Mouse (Mus musculus): Measurements from ENCODE around the gene Nucb2. TPM values are rescaled to one million over a fixed set of nuclear protein-coding genes. Genes with fewer than 3 reads are reported as not detected.

Gene Nucb2
- polyA plus RNA-seq, 1 experiment from 2014 or later, result 32.7 TPM

GRCm38 (mm10) chr7:116484213-116484612, 20.0 kb upstream of the Nucb2 start:
- H3K27me3 ChIP-seq (ENCODE audit: control insufficient read depth, insufficient read depth, low read length), result no peaks in the 10 kb centered on the region
- H3K9me3 ChIP-seq (ENCODE audit: control insufficient read depth, low read length), result no peaks in the 10 kb centered on the region
- H3K9ac ChIP-seq (replicated peaks; ENCODE audit: low read depth, low read length), result no peak overlapping the region
- H3K36me3 ChIP-seq (ENCODE audit: control insufficient read depth, insufficient read depth, low read length), result no peaks in the 10 kb centered on the region
- H3K27ac ChIP-seq (ENCODE audit: low read depth, low read length), result no peak overlapping the region
- ATAC-seq (ENCODE audit: low read depth), result no peak
- no peak overlapping the region for H3K4me3 ChIP-seq (ENCODE audit: low read depth, low read length)
- H3K4me2 ChIP-seq (ENCODE audit: low read depth, low read length), result no peak overlapping the region
- H3K4me1 ChIP-seq (ENCODE audit: control insufficient read depth, insufficient read depth, low read length), result no peaks in the 10 kb centered on the region
- WGBS, result 86% methylated on average over 5 of the region's 5 CpGs

- H3K4me3 ChIP-seq (ENCODE audit: low read depth, low read length), result no peak overlapping the region
- no peak overlapping the region for H3K9ac ChIP-seq (replicated peaks; ENCODE audit: low read depth, low read length)
- H3K27me3 ChIP-seq (ENCODE audit: control insufficient read depth, insufficient read depth, low read length), result no peaks in the 10 kb centered on the region
- WGBS, result 86% methylated on average over 1 of the region's 1 CpGs
- no peaks in the 10 kb centered on the region for H3K36me3 ChIP-seq (ENCODE audit: control insufficient read depth, insufficient read depth, low read length)
- ATAC-seq (ENCODE audit: low read depth), result no peak
- H3K4me2 ChIP-seq (ENCODE audit: low read depth, low read length), result no peak overlapping the region
- no peaks in the 10 kb centered on the region for H3K4me1 ChIP-seq (ENCODE audit: control insufficient read depth, insufficient read depth, low read length)
- no peaks in the 10 kb centered on the region for H3K9me3 ChIP-seq (ENCODE audit: control insufficient read depth, low read length)
- no peak overlapping the region for H3K27ac ChIP-seq (ENCODE audit: low read depth, low read length)
Measured at GRCm38 (mm10) chr7:116485062-116485601, 19.0 kb upstream of the Nucb2 start.

- ATAC-seq (ENCODE audit: low read depth), result no peak
- Histone ChIP-seq H3K4me3 (ENCODE audit: low read depth, low read length) (no peak overlapping the region), H3K27ac (ENCODE audit: low read depth, low read length) (no peak overlapping the region), H3K27me3 (ENCODE audit: control insufficient read depth, insufficient read depth, low read length) (no peaks in the 10 kb centered on the region), H3K9me3 (ENCODE audit: control insufficient read depth, low read length) (no peaks in the 10 kb centered on the region), H3K9ac (replicated peaks; ENCODE audit: low read depth, low read length) (no peak overlapping the region), H3K4me2 (ENCODE audit: low read depth, low read length) (no peak overlapping the region), H3K4me1 (ENCODE audit: control insufficient read depth, insufficient read depth, low read length) (no peaks in the 10 kb centered on the region), H3K36me3 (ENCODE audit: control insufficient read depth, insufficient read depth, low read length) (no peaks in the 10 kb centered on the region)
- WGBS, result 79% methylated on average over 4 of the region's 4 CpGs
Measured at GRCm38 (mm10) chr7:116491113-116491512, 13.1 kb upstream of the Nucb2 start.

GRCm38 (mm10) chr7:116493267-116494003, 10.7 kb upstream of the Nucb2 start:
- Histone ChIP-seq H3K36me3 (ENCODE audit: control insufficient read depth, insufficient read depth, low read length) (no peaks in the 10 kb centered on the region), H3K9me3 (ENCODE audit: control insufficient read depth, low read length) (no peaks in the 10 kb centered on the region), H3K4me2 (ENCODE audit: low read depth, low read length) (no peak overlapping the region), H3K27ac (ENCODE audit: low read depth, low read length) (no peak overlapping the region), H3K4me1 (ENCODE audit: control insufficient read depth, insufficient read depth, low read length) (no peaks in the 10 kb centered on the region), H3K27me3 (ENCODE audit: control insufficient read depth, insufficient read depth, low read length) (no peaks in the 10 kb centered on the region), H3K4me3 (ENCODE audit: low read depth, low read length) (no peak overlapping the region), H3K9ac (replicated peaks; ENCODE audit: low read depth, low read length) (no peak overlapping the region)
- WGBS, result 92% methylated on average over 7 of the region's 7 CpGs
- no peak for ATAC-seq (ENCODE audit: low read depth)

- H3K27ac ChIP-seq (ENCODE audit: low read depth, low read length), result no peak overlapping the region
- no peaks in the 10 kb centered on the region for H3K36me3 ChIP-seq (ENCODE audit: control insufficient read depth, insufficient read depth, low read length)
- H3K9me3 ChIP-seq (ENCODE audit: control insufficient read depth, low read length), result no peaks in the 10 kb centered on the region
- no peak overlapping the region for H3K4me2 ChIP-seq (ENCODE audit: low read depth, low read length)
- ATAC-seq (ENCODE audit: low read depth), result no peak
- H3K4me3 ChIP-seq (ENCODE audit: low read depth, low read length), result no peak overlapping the region
- H3K9ac ChIP-seq (replicated peaks; ENCODE audit: low read depth, low read length), result no peak overlapping the region
- H3K4me1 ChIP-seq (ENCODE audit: control insufficient read depth, insufficient read depth, low read length), result no peaks in the 10 kb centered on the region
- 85% methylated on average over 5 of the region's 5 CpGs for WGBS
- H3K27me3 ChIP-seq (ENCODE audit: control insufficient read depth, insufficient read depth, low read length), result no peaks in the 10 kb centered on the region
Measured at GRCm38 (mm10) chr7:116494618-116495017, 9.6 kb upstream of the Nucb2 start.

GRCm38 (mm10) chr7:116496760-116497159, 7.4 kb upstream of the Nucb2 start:
- Histone ChIP-seq H3K9ac (replicated peaks; ENCODE audit: low read depth, low read length) (no peak overlapping the region), H3K27ac (ENCODE audit: low read depth, low read length) (no peak overlapping the region), H3K4me2 (ENCODE audit: low read depth, low read length) (no peak overlapping the region), H3K27me3 (ENCODE audit: control insufficient read depth, insufficient read depth, low read length) (no peaks in the 10 kb centered on the region), H3K4me3 (ENCODE audit: low read depth, low read length) (no peak overlapping the region), H3K9me3 (ENCODE audit: control insufficient read depth, low read length) (no peaks in the 10 kb centered on the region), H3K36me3 (ENCODE audit: control insufficient read depth, insufficient read depth, low read length) (no peaks in the 10 kb centered on the region), H3K4me1 (ENCODE audit: control insufficient read depth, insufficient read depth, low read length) (no peaks in the 10 kb centered on the region)
- ATAC-seq (ENCODE audit: low read depth), result no peak
- 87% methylated on average over 4 of the region's 4 CpGs for WGBS

- H3K9me3 ChIP-seq (ENCODE audit: control insufficient read depth, low read length), result no peaks in the 10 kb centered on the region
- H3K27ac ChIP-seq (ENCODE audit: low read depth, low read length), result peak overlapping the region; percentile 85
- 2% methylated on average over 6 of the region's 6 CpGs for WGBS
- ATAC-seq (ENCODE audit: low read depth), result no peak
- H3K4me1 ChIP-seq (ENCODE audit: control insufficient read depth, insufficient read depth, low read length), result peaks cover 3% of the 10 kb centered on the region; the same call in 1 of the 2 replicates
- H3K9ac ChIP-seq (replicated peaks; ENCODE audit: low read depth, low read length), result peak overlapping the region; percentile 90
- no peaks in the 10 kb centered on the region for H3K27me3 ChIP-seq (ENCODE audit: control insufficient read depth, insufficient read depth, low read length)
- H3K4me2 ChIP-seq (ENCODE audit: low read depth, low read length), result peak overlapping the region; percentile 52
- H3K36me3 ChIP-seq (ENCODE audit: control insufficient read depth, insufficient read depth, low read length), result no peaks in the 10 kb centered on the region
- H3K4me3 ChIP-seq (ENCODE audit: low read depth, low read length), result peak overlapping the region; percentile 59
Measured at GRCm38 (mm10) chr7:116504818-116505170, 625 bp downstream of the Nucb2 start.

- H3K4me2 ChIP-seq (ENCODE audit: low read depth, low read length), result no peak overlapping the region
- H3K9ac ChIP-seq (replicated peaks; ENCODE audit: low read depth, low read length), result no peak overlapping the region
- no peaks in the 10 kb centered on the region for H3K9me3 ChIP-seq (ENCODE audit: control insufficient read depth, low read length)
- H3K27ac ChIP-seq (ENCODE audit: low read depth, low read length), result no peak overlapping the region
- WGBS, result 82% methylated on average over 5 of the region's 5 CpGs
- peaks cover 3% of the 10 kb centered on the region; the same call in 1 of the 2 replicates for H3K4me1 ChIP-seq (ENCODE audit: control insufficient read depth, insufficient read depth, low read length)
- H3K4me3 ChIP-seq (ENCODE audit: low read depth, low read length), result no peak overlapping the region
- no peaks in the 10 kb centered on the region for H3K36me3 ChIP-seq (ENCODE audit: control insufficient read depth, insufficient read depth, low read length)
- no peaks in the 10 kb centered on the region for H3K27me3 ChIP-seq (ENCODE audit: control insufficient read depth, insufficient read depth, low read length)
- ATAC-seq (ENCODE audit: low read depth), result no peak
Measured at GRCm38 (mm10) chr7:116514030-116514429, 9.9 kb downstream of the Nucb2 start.

- H3K9ac ChIP-seq (replicated peaks; ENCODE audit: low read depth, low read length), result no peak overlapping the region
- H3K27ac ChIP-seq (ENCODE audit: low read depth, low read length), result no peak overlapping the region
- H3K4me2 ChIP-seq (ENCODE audit: low read depth, low read length), result no peak overlapping the region
- no peaks in the 10 kb centered on the region for H3K9me3 ChIP-seq (ENCODE audit: control insufficient read depth, low read length)
- no peak overlapping the region for H3K4me3 ChIP-seq (ENCODE audit: low read depth, low read length)
- H3K4me1 ChIP-seq (ENCODE audit: control insufficient read depth, insufficient read depth, low read length), result peaks cover 3% of the 10 kb centered on the region; the same call in 1 of the 2 replicates
- H3K27me3 ChIP-seq (ENCODE audit: control insufficient read depth, insufficient read depth, low read length), result no peaks in the 10 kb centered on the region
- H3K36me3 ChIP-seq (ENCODE audit: control insufficient read depth, insufficient read depth, low read length), result no peaks in the 10 kb centered on the region
- ATAC-seq (ENCODE audit: low read depth), result no peak
- 90% methylated on average over 9 of the region's 9 CpGs for WGBS
Measured at GRCm38 (mm10) chr7:116514546-116514945, 10.4 kb downstream of the Nucb2 start.

Measured in neural tube, embryonic 14.5 days (tissue).